Mouse (Mus musculus): ENCODE measurements around the gene Sgk1. TPM values are rescaled to one million over a fixed set of nuclear protein-coding genes. Genes with fewer than 3 reads are reported as not detected.

The Sgk1 gene
- polyA plus RNA-seq, 1 experiment from 2014 or later, result 11.7 TPM

GRCm38 (mm10) chr10:21918016-21918749 is 36.2 kb downstream of the Sgk1 start:
- ATAC-seq (ENCODE audit: insufficient read depth), result no peak
- Histone ChIP-seq H3K27me3 (no peaks in the 10 kb centered on the region; the same call in 1 of the 2 replicates), H3K36me3 (replicated peaks) (no peaks in the 10 kb centered on the region), H3K4me2 (no peak overlapping the region), H3K27ac (replicated peaks) (no peak overlapping the region), H3K9ac (no peak overlapping the region), H3K9me3 (replicated peaks) (no peaks in the 10 kb centered on the region), H3K4me3 (replicated peaks) (no peak overlapping the region), H3K4me1 (replicated peaks) (no peaks in the 10 kb centered on the region)
- 62% methylated on average over 6 of the region's 6 CpGs for WGBS (ENCODE audit: insufficient replicate concordance)

- H3K4me3 ChIP-seq (replicated peaks), result no peak overlapping the region
Observed at GRCm38 (mm10) chr10:21918750-21919145, 36.8 kb downstream of the Sgk1 start.

GRCm38 (mm10) chr10:21920611-21921010 is 38.6 kb downstream of the Sgk1 start:
- Histone ChIP-seq H3K36me3 (replicated peaks) (no peaks in the 10 kb centered on the region), H3K27me3 (no peaks in the 10 kb centered on the region; the same call in 1 of the 2 replicates), H3K4me1 (replicated peaks) (no peaks in the 10 kb centered on the region), H3K9me3 (replicated peaks) (no peaks in the 10 kb centered on the region), H3K4me3 (replicated peaks) (no peak overlapping the region), H3K9ac (no peak overlapping the region), H3K27ac (replicated peaks) (no peak overlapping the region), H3K4me2 (no peak overlapping the region)
- no peak for ATAC-seq (ENCODE audit: insufficient read depth)
- 54% methylated on average over 2 of the region's 2 CpGs for WGBS (ENCODE audit: insufficient replicate concordance)

More at GRCm38 (mm10) chr10:21918750-21919145, 36.8 kb downstream of the Sgk1 start:
- H3K4me1 ChIP-seq (replicated peaks), result no peaks in the 10 kb centered on the region
- 47% methylated on average over 7 of the region's 7 CpGs for WGBS (ENCODE audit: insufficient replicate concordance)
- H3K9me3 ChIP-seq (replicated peaks), result no peaks in the 10 kb centered on the region
- H3K27me3 ChIP-seq, result no peaks in the 10 kb centered on the region; the same call in 1 of the 2 replicates
- no peaks in the 10 kb centered on the region for H3K36me3 ChIP-seq (replicated peaks)
- H3K9ac ChIP-seq, result no peak overlapping the region
- H3K4me2 ChIP-seq, result no peak overlapping the region
- no peak overlapping the region for H3K27ac ChIP-seq (replicated peaks)
- no peak for ATAC-seq (ENCODE audit: insufficient read depth)

GRCm38 (mm10) chr10:21922716-21923350 is 40.8 kb downstream of the Sgk1 start:
- no peak overlapping the region for H3K4me2 ChIP-seq
- ATAC-seq (ENCODE audit: insufficient read depth), result no peak
- WGBS (ENCODE audit: insufficient replicate concordance), result 67% methylated on average over 8 of the region's 8 CpGs

GRCm38 (mm10) chr10:21923495-21923952 is 41.5 kb downstream of the Sgk1 start:
- no peak overlapping the region for H3K9ac ChIP-seq
- H3K27me3 ChIP-seq, result no peaks in the 10 kb centered on the region; the same call in 1 of the 2 replicates
- no peaks in the 10 kb centered on the region for H3K4me1 ChIP-seq (replicated peaks)
- WGBS (ENCODE audit: insufficient replicate concordance), result 51% methylated on average over 9 of the region's 9 CpGs
- H3K9me3 ChIP-seq (replicated peaks), result no peaks in the 10 kb centered on the region
- H3K36me3 ChIP-seq (replicated peaks), result no peaks in the 10 kb centered on the region
- no peak overlapping the region for H3K4me3 ChIP-seq (replicated peaks)
- ATAC-seq (ENCODE audit: insufficient read depth), result no peak
- no peak overlapping the region for H3K4me2 ChIP-seq
- H3K27ac ChIP-seq (replicated peaks), result no peak overlapping the region

More at GRCm38 (mm10) chr10:21922716-21923350, 40.8 kb downstream of the Sgk1 start:
- Histone ChIP-seq H3K27ac (replicated peaks) (no peak overlapping the region), H3K27me3 (no peaks in the 10 kb centered on the region; the same call in 1 of the 2 replicates), H3K9me3 (replicated peaks) (no peaks in the 10 kb centered on the region), H3K4me3 (replicated peaks) (no peak overlapping the region), H3K4me1 (replicated peaks) (no peaks in the 10 kb centered on the region), H3K36me3 (replicated peaks) (no peaks in the 10 kb centered on the region), H3K9ac (no peak overlapping the region)

- Histone ChIP-seq H3K4me1 (replicated peaks) (no peaks in the 10 kb centered on the region), H3K27me3 (no peaks in the 10 kb centered on the region; the same call in 1 of the 2 replicates), H3K9me3 (replicated peaks) (no peaks in the 10 kb centered on the region), H3K27ac (replicated peaks) (no peak overlapping the region), H3K4me3 (replicated peaks) (no peak overlapping the region), H3K36me3 (replicated peaks) (no peaks in the 10 kb centered on the region), H3K9ac (no peak overlapping the region), H3K4me2 (no peak overlapping the region)
- ATAC-seq (ENCODE audit: insufficient read depth), result no peak
- 74% methylated on average over 16 of the region's 16 CpGs for WGBS (ENCODE audit: insufficient replicate concordance)
Observed at GRCm38 (mm10) chr10:21924051-21924720, 42.2 kb downstream of the Sgk1 start.

GRCm38 (mm10) chr10:21926941-21927340 is 45.0 kb downstream of the Sgk1 start:
- H3K27me3 ChIP-seq, result no peaks in the 10 kb centered on the region
- no peak overlapping the region for H3K4me2 ChIP-seq
- H3K9ac ChIP-seq, result no peak overlapping the region
- no peak overlapping the region for H3K27ac ChIP-seq (replicated peaks)
- no peaks in the 10 kb centered on the region for H3K4me1 ChIP-seq (replicated peaks)
- H3K4me3 ChIP-seq (replicated peaks), result no peak overlapping the region
- 65% methylated on average over 5 of the region's 5 CpGs for WGBS (ENCODE audit: insufficient replicate concordance)
- no peaks in the 10 kb centered on the region for H3K9me3 ChIP-seq (replicated peaks)
- H3K36me3 ChIP-seq (replicated peaks), result no peaks in the 10 kb centered on the region
- no peak for ATAC-seq (ENCODE audit: insufficient read depth)

GRCm38 (mm10) chr10:21930781-21931380 is 48.9 kb downstream of the Sgk1 start:
- Histone ChIP-seq H3K4me2 (no peak overlapping the region), H3K27ac (replicated peaks) (no peak overlapping the region), H3K4me1 (replicated peaks) (no peaks in the 10 kb centered on the region), H3K9me3 (replicated peaks) (no peaks in the 10 kb centered on the region), H3K4me3 (replicated peaks) (no peak overlapping the region), H3K36me3 (replicated peaks) (no peaks in the 10 kb centered on the region), H3K9ac (no peak overlapping the region), H3K27me3 (no peaks in the 10 kb centered on the region)
- WGBS (ENCODE audit: insufficient replicate concordance), result 66% methylated on average over 10 of the region's 10 CpGs
- ATAC-seq (ENCODE audit: insufficient read depth), result no peak

GRCm38 (mm10) chr10:21932791-21933190 is 50.8 kb downstream of the Sgk1 start:
- H3K9ac ChIP-seq, result no peak overlapping the region
- ATAC-seq (ENCODE audit: insufficient read depth), result no peak
- no peak overlapping the region for H3K4me3 ChIP-seq (replicated peaks)
- no peaks in the 10 kb centered on the region for H3K36me3 ChIP-seq (replicated peaks)
- no peaks in the 10 kb centered on the region for H3K9me3 ChIP-seq (replicated peaks)
- peaks cover 9% of the 10 kb centered on the region for H3K4me1 ChIP-seq (replicated peaks)
- no peak overlapping the region for H3K4me2 ChIP-seq
- no peaks in the 10 kb centered on the region for H3K27me3 ChIP-seq
- H3K27ac ChIP-seq (replicated peaks), result no peak overlapping the region
- 49% methylated on average over 3 of the region's 3 CpGs for WGBS (ENCODE audit: insufficient replicate concordance)

GRCm38 (mm10) chr10:21934826-21935225 is 52.8 kb downstream of the Sgk1 start:
- H3K27ac ChIP-seq (replicated peaks), result no peak overlapping the region
- no peak for ATAC-seq (ENCODE audit: insufficient read depth)
- no peak overlapping the region for H3K4me3 ChIP-seq (replicated peaks)
- H3K9me3 ChIP-seq (replicated peaks), result no peaks in the 10 kb centered on the region
- H3K36me3 ChIP-seq (replicated peaks), result no peaks in the 10 kb centered on the region
- H3K27me3 ChIP-seq, result no peaks in the 10 kb centered on the region
- H3K4me2 ChIP-seq, result no peak overlapping the region
- no peak overlapping the region for H3K9ac ChIP-seq
- peaks cover 9% of the 10 kb centered on the region for H3K4me1 ChIP-seq (replicated peaks)
- 73% methylated on average over 2 of the region's 2 CpGs for WGBS (ENCODE audit: insufficient replicate concordance)
